Mouse (Mus musculus): ENCODE data around the gene Rap2b. TPM values are rescaled to one million over a fixed set of nuclear protein-coding genes. Genes with fewer than 3 reads are reported as not detected.

Gene Rap2b
- total and polyA plus RNA-seq, 2 experiments from 2014 or later = 9.7 to 21.2 TPM

GRCm38 (mm10) chr3:61400823-61401387 lies 39.5 kb downstream of the Rap2b start:
- TF ChIP-seq CTCF (IDR thresholded peaks at IDR 0.05; ENCODE audit: low read depth) = no peak
- H3K36me3 ChIP-seq (ENCODE audit: insufficient read depth) = no peaks in the 10 kb centered on the region
- H3K27me3 ChIP-seq (ENCODE audit: insufficient read depth, low read length) = no peaks in the 10 kb centered on the region
- ATAC-seq (peak; percentile 80), DNase-seq (no peak)
- 58% methylated on average over 1 of the region's 1 CpGs for WGBS
- H3K9me3 ChIP-seq (ENCODE audit: low read length) = no peaks in the 10 kb centered on the region
- H3K9ac ChIP-seq = no peak overlapping the region
- H3K4me1 ChIP-seq (ENCODE audit: insufficient read depth) = no peaks in the 10 kb centered on the region
- no peak overlapping the region for H3K4me2 ChIP-seq (ENCODE audit: low read depth)
- no peak overlapping the region for H3K27ac ChIP-seq (ENCODE audit: low read depth, low read length)
- H3K4me3 ChIP-seq (ENCODE audit: low read depth, low read length) = no peak overlapping the region

GRCm38 (mm10) chr3:61406921-61407320 lies 45.5 kb downstream of the Rap2b start:
- ATAC-seq (no peak), DNase-seq (no peak)
- no peak overlapping the region for H3K4me3 ChIP-seq (ENCODE audit: low read depth, low read length)
- 71% methylated on average over 4 of the region's 4 CpGs for WGBS
- H3K9me3 ChIP-seq (ENCODE audit: low read length) = no peaks in the 10 kb centered on the region
- H3K4me2 ChIP-seq (ENCODE audit: low read depth) = no peak overlapping the region
- H3K27ac ChIP-seq (ENCODE audit: low read depth, low read length) = no peak overlapping the region
- TF ChIP-seq CTCF (IDR thresholded peaks at IDR 0.05; ENCODE audit: low read depth) = no peak
- no peak overlapping the region for H3K9ac ChIP-seq
- H3K27me3 ChIP-seq (ENCODE audit: insufficient read depth, low read length) = no peaks in the 10 kb centered on the region
- H3K36me3 ChIP-seq (ENCODE audit: insufficient read depth) = no peaks in the 10 kb centered on the region
- H3K4me1 ChIP-seq (ENCODE audit: insufficient read depth) = no peaks in the 10 kb centered on the region

- Histone ChIP-seq H3K27ac (ENCODE audit: low read depth, low read length) (no peak overlapping the region), H3K36me3 (ENCODE audit: insufficient read depth) (no peaks in the 10 kb centered on the region), H3K4me1 (ENCODE audit: insufficient read depth) (no peaks in the 10 kb centered on the region), H3K4me2 (ENCODE audit: low read depth) (no peak overlapping the region), H3K4me3 (ENCODE audit: low read depth, low read length) (no peak overlapping the region), H3K9me3 (ENCODE audit: low read length) (no peaks in the 10 kb centered on the region), H3K27me3 (ENCODE audit: insufficient read depth, low read length) (no peaks in the 10 kb centered on the region), H3K9ac (no peak overlapping the region)
- no peak for TF ChIP-seq CTCF (IDR thresholded peaks at IDR 0.05; ENCODE audit: low read depth)
- 90% methylated on average over 6 of the region's 6 CpGs for WGBS
- DNase-seq = no peak
- ATAC-seq = no peak
Measured at GRCm38 (mm10) chr3:61409683-61410082, 48.2 kb downstream of the Rap2b start.

- H3K36me3 ChIP-seq (ENCODE audit: insufficient read depth) = no peaks in the 10 kb centered on the region
- H3K27ac ChIP-seq (ENCODE audit: low read depth, low read length) = no peak overlapping the region
- no peak for TF ChIP-seq CTCF (IDR thresholded peaks at IDR 0.05; ENCODE audit: low read depth)
- H3K9me3 ChIP-seq (ENCODE audit: low read length) = no peaks in the 10 kb centered on the region
- H3K9ac ChIP-seq = no peak overlapping the region
- DNase-seq (no peak), ATAC-seq (no peak)
- H3K4me1 ChIP-seq (ENCODE audit: insufficient read depth) = no peaks in the 10 kb centered on the region
- H3K27me3 ChIP-seq (ENCODE audit: insufficient read depth, low read length) = no peaks in the 10 kb centered on the region
- H3K4me2 ChIP-seq (ENCODE audit: low read depth) = no peak overlapping the region
- WGBS = 67% methylated on average over 1 of the region's 1 CpGs
- no peak overlapping the region for H3K4me3 ChIP-seq (ENCODE audit: low read depth, low read length)
Measured at GRCm38 (mm10) chr3:61415883-61416282, 54.4 kb downstream of the Rap2b start.

Other genes with a start within 250 kb of the Rap2b start
- gene B430305J03Rik, start 4.3 kb downstream of the Rap2b start, total RNA-seq (2014; rRNA removed) = 1.4 and 2.8 TPM in 2 replicates
- not detected in 2 replicates for gene B430305J03Rik, start 4.3 kb downstream of the Rap2b start, polyA plus RNA-seq (2015; fragmentation: Nextera tagmentation; extraction: Ambion mirVana)